Comparison of ENCODE assay signal across 8 mouse cellular contexts in the genomic region with DNA sequence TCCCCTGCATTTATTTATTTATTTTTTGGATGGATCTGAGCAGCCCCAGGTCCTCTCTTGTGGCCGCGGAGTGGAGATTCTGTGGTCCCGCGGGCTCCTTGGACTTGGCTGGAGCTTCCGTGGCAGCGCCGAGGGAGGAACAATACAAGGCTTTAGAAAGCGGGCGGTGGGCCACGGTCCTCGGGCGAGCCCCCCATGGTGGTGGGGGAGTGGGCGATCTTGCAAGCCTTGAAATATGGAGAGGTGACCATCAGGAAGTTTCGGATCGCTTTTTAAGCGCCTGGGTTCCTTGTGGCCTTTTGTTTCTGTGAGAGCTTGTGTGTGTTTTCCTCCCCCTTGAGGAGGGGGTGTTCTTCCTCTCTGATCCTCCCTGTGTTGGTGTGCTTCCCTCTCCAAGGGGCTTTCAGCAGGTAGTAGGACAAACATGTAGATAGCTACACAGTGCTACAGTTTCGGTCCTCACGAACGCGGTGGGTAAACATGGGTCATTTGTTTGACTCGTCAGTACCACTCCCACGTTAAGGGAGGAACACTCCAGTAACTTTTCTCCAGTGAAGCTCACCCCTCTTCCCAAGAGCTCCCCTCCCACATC. TPM values are rescaled to one million over a fixed set of nuclear protein-coding genes. Genes with fewer than 3 reads are reported as not detected.
DNase-seq lines count a peak whose midpoint lies in the region; ATAC-seq lines count a peak whose summit lies in the region.

No protein-coding gene starts in this region.

- WGBS in embryonic facial prominence, embryonic 12.5 days, result under 1% methylated on average over 22 of the region's 22 CpGs
- under 1% methylated on average over 22 of the region's 22 CpGs for WGBS in heart, embryonic 10.5 days
- 0% methylated on average over 22 of the region's 22 CpGs for WGBS in kidney, embryonic 16.5 days
- WGBS in liver, embryonic 13.5 days (ENCODE audit: insufficient replicate concordance), result under 1% methylated on average over 22 of the region's 22 CpGs
- 0% methylated on average over 22 of the region's 22 CpGs for WGBS in neural tube, embryonic 13.5 days

- H3K27me3 ChIP-seq in embryonic facial prominence, embryonic 12.5 days, result no peaks in the 10 kb centered on the region
- H3K27me3 ChIP-seq in heart, embryonic 10.5 days (ENCODE audit: insufficient read depth, poor library complexity, severe bottlenecking), result no peaks in the 10 kb centered on the region
- H3K27me3 ChIP-seq in kidney, embryonic 16.5 days (ENCODE audit: insufficient read depth, low read length), result no peaks in the 10 kb centered on the region
- H3K27me3 ChIP-seq in liver, embryonic 13.5 days, result no peaks in the 10 kb centered on the region
- no peaks in the 10 kb centered on the region for H3K27me3 ChIP-seq in neural tube, embryonic 13.5 days

- H3K9ac ChIP-seq in embryonic facial prominence, embryonic 12.5 days, result peak overlapping the region; percentile 95
- peak overlapping the region; percentile 99 for H3K9ac ChIP-seq in kidney, embryonic 16.5 days (replicated peaks; ENCODE audit: low read length)
- H3K9ac ChIP-seq in liver, embryonic 13.5 days, result peak overlapping the region; percentile 99
- peak overlapping the region; percentile 98 for H3K9ac ChIP-seq in neural tube, embryonic 13.5 days

- H3K27ac ChIP-seq in embryonic facial prominence, embryonic 12.5 days, result peak overlapping the region; percentile 97
- H3K27ac ChIP-seq in heart, embryonic 10.5 days, result peak overlapping the region; percentile 97
- H3K27ac ChIP-seq in kidney, embryonic 16.5 days (ENCODE audit: low read length), result peak overlapping the region; percentile 99
- peak overlapping the region; percentile 95 for H3K27ac ChIP-seq in liver, embryonic 13.5 days
- peak overlapping the region; percentile 98 for H3K27ac ChIP-seq in neural tube, embryonic 13.5 days (replicated peaks)

- H3K9me3 ChIP-seq in embryonic facial prominence, embryonic 12.5 days, result no peaks in the 10 kb centered on the region
- no peaks in the 10 kb centered on the region for H3K9me3 ChIP-seq in heart, embryonic 10.5 days
- no peaks in the 10 kb centered on the region for H3K9me3 ChIP-seq in kidney, embryonic 16.5 days (ENCODE audit: low read length)
- H3K9me3 ChIP-seq in liver, embryonic 13.5 days (replicated peaks), result no peaks in the 10 kb centered on the region
- H3K9me3 ChIP-seq in neural tube, embryonic 13.5 days, result no peaks in the 10 kb centered on the region

- peak; percentile 25 to 43 for DNase-seq in right cerebral cortex, adult 2 months (ENCODE audit: low spot score in 2 of 2)
- DNase-seq in right cerebral cortex, adult 18-20 months, result no peak
- DNase-seq in heart, embryonic 10.5 days (ENCODE audit: low spot score), result peak; percentile 77
- DNase-seq in liver, embryonic 13.5 days, result peak; percentile 27
- DNase-seq in thymus, adult 18-20 months, result peak; percentile 26 to 27

- peak overlapping the region; percentile 69 for H3K4me2 ChIP-seq in embryonic facial prominence, embryonic 12.5 days (replicated peaks)
- peak overlapping the region; percentile 74 for H3K4me2 ChIP-seq in kidney, embryonic 16.5 days (replicated peaks; ENCODE audit: low read depth, low read length)
- peak overlapping the region; percentile 72 for H3K4me2 ChIP-seq in liver, embryonic 13.5 days
- H3K4me2 ChIP-seq in neural tube, embryonic 13.5 days, result peak overlapping the region; percentile 87

- peaks cover under 1% of the 10 kb centered on the region for H3K36me3 ChIP-seq in embryonic facial prominence, embryonic 12.5 days
- peaks cover 7% of the 10 kb centered on the region for H3K36me3 ChIP-seq in heart, embryonic 10.5 days
- H3K36me3 ChIP-seq in kidney, embryonic 16.5 days (ENCODE audit: insufficient read depth, low read length), result peaks cover 1% of the 10 kb centered on the region
- H3K36me3 ChIP-seq in liver, embryonic 13.5 days, result peaks cover 8% of the 10 kb centered on the region
- H3K36me3 ChIP-seq in neural tube, embryonic 13.5 days, result peaks cover 1% of the 10 kb centered on the region; the same call in 1 of the 2 replicates

- H3K4me1 ChIP-seq in embryonic facial prominence, embryonic 12.5 days, result peaks cover 27% of the 10 kb centered on the region
- H3K4me1 ChIP-seq in heart, embryonic 10.5 days, result peaks cover 28% of the 10 kb centered on the region
- peaks cover 37% of the 10 kb centered on the region for H3K4me1 ChIP-seq in kidney, embryonic 16.5 days (ENCODE audit: insufficient read depth, low read length)
- H3K4me1 ChIP-seq in liver, embryonic 13.5 days (replicated peaks), result peaks cover 76% of the 10 kb centered on the region
- H3K4me1 ChIP-seq in neural tube, embryonic 13.5 days (replicated peaks), result peaks cover 46% of the 10 kb centered on the region

- ATAC-seq in embryonic facial prominence, embryonic 12.5 days (ENCODE audit: insufficient number of reproducible peaks, insufficient read depth, low FRiP score, low TSS enrichment), result peak; percentile 45; the same call in 1 of the 2 replicates
- ATAC-seq in kidney, embryonic 16.5 days (ENCODE audit: low FRiP score, low TSS enrichment), result peak; percentile 71
- peak; percentile 22; the same call in 1 of the 2 replicates for ATAC-seq in liver, embryonic 13.5 days (ENCODE audit: low read depth)
- ATAC-seq in neural tube, embryonic 13.5 days (ENCODE audit: low read depth), result peak; percentile 44; the same call in 1 of the 2 replicates

- peak overlapping the region; percentile 93 for H3K4me3 ChIP-seq in embryonic facial prominence, embryonic 12.5 days
- H3K4me3 ChIP-seq in heart, embryonic 10.5 days, result peak overlapping the region; percentile 79
- H3K4me3 ChIP-seq in kidney, embryonic 16.5 days (ENCODE audit: low read length), result peak overlapping the region; percentile 86
- peak overlapping the region; percentile 98 for H3K4me3 ChIP-seq in liver, embryonic 13.5 days (replicated peaks)
- peak overlapping the region; percentile 97 for H3K4me3 ChIP-seq in neural tube, embryonic 13.5 days

RNA-seq across cellular contexts. Expression of a gene that starts 0.8 kb away (rescaled TPM):
- 116 and 118 TPM in 2 replicates for polyA plus RNA-seq in embryonic facial prominence, embryonic 12.5 days (2016; fragmentation: Nextera tagmentation; extraction: Ambion mirVana)
- 72.5 and 81.0 TPM in 2 replicates for polyA plus RNA-seq in heart, embryonic 10.5 days (2016; fragmentation: Nextera tagmentation; extraction: Ambion mirVana)
- polyA plus RNA-seq in kidney, embryonic 16.5 days (2015; fragmentation: Nextera tagmentation; extraction: Ambion mirVana), result 96.8 and 106 TPM in 2 replicates
- polyA plus RNA-seq in liver, embryonic 13.5 days (2015; fragmentation: Nextera tagmentation; extraction: Ambion mirVana), result 29.7 and 36.1 TPM in 2 replicates
- polyA plus RNA-seq in neural tube, embryonic 13.5 days (2015; fragmentation: Nextera tagmentation; extraction: Ambion mirVana), result 86.3 and 100 TPM in 2 replicates
